Mouse (Mus musculus) left cerebral cortex, postnatal 36 days (tissue): ENCODE results near the gene Edrf1. TPM values are rescaled to one million over a fixed set of nuclear protein-coding genes. Genes with fewer than 3 reads are reported as not detected.

Experiments used
- DNase-seq, 2 experiments: peaks; one replicate each; pipeline ENCODE4 v3.0.0; 2021 to 2022; ENCODE audit warnings: low spot score in 2 of 2, mixed read lengths in 1 of 2
- intact Hi-C: fragments of 180-260 bp; cut with DNase I; formaldehyde crosslinking; loops from one replicate; pipeline ENCODE4 v1.15.1; 2025
- total RNA-seq, 2 experiments: library from RNA; stranded (reverse); gene quantifications; 2 replicates each; pipeline ENCODE4 v1.2.3; 2021

Edrf1 gene
- total RNA-seq, 2 experiments from 2014 or later, result 20.3 to 26.5 TPM

- DNase-seq, result no peak
- intact Hi-C loops, result loop anchor here (5.0 kb wide), 1 partner anchor 75 kb away; the partner anchor contains the start of gene Dhx32
Observed at GRCm38 (mm10) chr7:133707301-133707700, 70.0 kb downstream of the Edrf1 start.

- DNase-seq, result no peak
- intact Hi-C loops, result no loop called here
Observed at GRCm38 (mm10) chr7:133715387-133715786, 78.0 kb downstream of the Edrf1 start.

- no peak for DNase-seq
- intact Hi-C loops, result no loop called here
Observed at GRCm38 (mm10) chr7:133718580-133718979, 81.2 kb downstream of the Edrf1 start.

DNA sequence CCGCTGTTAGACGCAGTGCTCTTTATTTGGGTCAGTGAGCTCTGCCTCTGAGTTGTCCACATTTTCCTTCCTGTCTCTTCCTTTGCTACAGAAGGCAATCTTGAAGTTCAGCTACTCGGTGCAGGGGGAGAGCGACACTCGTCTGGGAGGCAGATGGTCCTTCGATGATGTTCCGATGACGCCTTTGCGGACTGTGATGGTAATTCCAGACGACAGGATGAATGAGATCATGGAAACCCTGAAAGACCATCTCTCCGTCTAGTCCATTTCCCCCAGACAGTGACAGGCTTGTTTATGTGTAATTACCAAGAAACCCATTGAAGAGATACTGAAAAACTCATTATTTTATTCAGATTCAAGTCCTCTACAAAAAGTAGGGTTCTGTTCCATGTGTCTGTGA lies 83.3 kb downstream of the Edrf1 start:
- intact Hi-C loops, result loop anchor here (5.0 kb wide), 1 partner anchor 57 kb away; the partner anchor contains the start of gene Fank1
- no peak for DNase-seq

Other genes with a start within 250 kb of the Edrf1 start
- not detected for gene Tex36, start 35.4 kb upstream of the Edrf1 start, total RNA-seq
- gene Mmp21, start 42.5 kb downstream of the Edrf1 start, total RNA-seq, result under 1 TPM in 1 of 2 experiments, not detected in 1; 0.27 TPM
- gene Bccip, start 71.8 kb downstream of the Edrf1 start, total RNA-seq, result 10 to 100 TPM; 61.3 to 63.9 TPM
- 10 to 100 TPM; 18.9 to 21.1 TPM for gene Uros, start 72.5 kb downstream of the Edrf1 start, total RNA-seq
- gene Fank1, start 139.3 kb downstream of the Edrf1 start, total RNA-seq, result 1 to 10 TPM; 3.8 to 4.3 TPM
- 10 to 100 TPM; 36.5 to 45.2 TPM for gene Dhx32, start 145.2 kb downstream of the Edrf1 start, total RNA-seq